Mouse (Mus musculus) stomach, embryonic 15.5 days (tissue): ENCODE results near the gene Nfib. TPM values are rescaled to one million over a fixed set of nuclear protein-coding genes. Genes with fewer than 3 reads are reported as not detected.
A peak's percentile ranks its signal among the peaks of the same experiment; 100 is the strongest.
"Not testable (repeated sequence)": the region's sequence is repeated elsewhere in the genome, so short reads cannot be mapped to it uniquely, and the experiment has no call there.

Source experiments
- ATAC-seq: fragments of 200-750 bp; cut with Nextera tagmentation; 2 replicates; pipeline ENCODE4 v1.8.0; 2017; ENCODE audit warnings: low read depth, moderate number of reproducible peaks, moderate TSS enrichment; ENCODE audit not compliant: insufficient read depth, low FRiP score
- H3K27ac ChIP-seq: fragments of 300-500 bp; sonication (generic); 2 replicates; pipeline ENCODE4 v1.5.1; 2015; ENCODE audit warnings: mild to moderate bottlenecking, inconsistent platforms
- H3K27me3 ChIP-seq: fragments of 300-500 bp; sonication (generic); replicated peaks from 2 replicates; pipeline ENCODE4 v1.6.1; 2015; ENCODE audit warnings: inconsistent platforms
- H3K36me3 ChIP-seq: fragments of 300-500 bp; sonication (generic); 2 replicates; pipeline ENCODE4 v1.6.1; 2015; ENCODE audit warnings: inconsistent platforms
- H3K4me1 ChIP-seq: fragments of 300-500 bp; sonication (generic); 2 replicates; pipeline ENCODE4 v1.6.1; 2015; ENCODE audit warnings: inconsistent platforms
- H3K4me2 ChIP-seq: fragments of 300-500 bp; sonication (generic); 2 replicates; pipeline ENCODE4 v1.6.1; 2015; ENCODE audit warnings: mild to moderate bottlenecking, inconsistent platforms
- H3K4me3 ChIP-seq: fragments of 300-500 bp; sonication (generic); replicated peaks from 2 replicates; pipeline ENCODE4 v1.5.1; 2015; ENCODE audit warnings: inconsistent platforms
- H3K9ac ChIP-seq: fragments of 300-500 bp; sonication (generic); 2 replicates; pipeline ENCODE4 v1.6.1; 2015; ENCODE audit warnings: inconsistent platforms
- H3K9me3 ChIP-seq: fragments of 300-500 bp; sonication (generic); 2 replicates; pipeline ENCODE4 v1.6.1; 2016; ENCODE audit warnings: inconsistent platforms
- WGBS: fragments of 180-500 bp; shearing (Covaris S2); methylation state at CpG from one replicate; pipeline ENCODE4 v1.1.7; 2015; 5-methylcytosine and 5-hydroxymethylcytosine counted together
- polyA plus RNA-seq: library from polyadenylated mRNA; unstranded; fragments of >200 nt; fragmentation: Nextera tagmentation; extraction: Ambion mirVana; gene quantifications from 2 replicates; pipeline ENCODE4 v1.2.1, GENCODE M21; 2015

The Nfib gene
- polyA plus RNA-seq, 1 experiment from 2014 or later = 56.5 TPM

- no peak overlapping the region for H3K4me3 ChIP-seq
- H3K4me1 ChIP-seq = peaks cover 3% of the 10 kb centered on the region; the same call in 1 of the 2 replicates
- H3K4me2 ChIP-seq = no peak overlapping the region
- no peaks in the 10 kb centered on the region for H3K9me3 ChIP-seq
- no peaks in the 10 kb centered on the region for H3K36me3 ChIP-seq
- ATAC-seq = no peak
- no peak overlapping the region for H3K9ac ChIP-seq
- peak overlapping the region; percentile 21; the same call in 1 of the 2 replicates for H3K27ac ChIP-seq
- WGBS = 67% methylated on average over 4 of the region's 4 CpGs
- H3K27me3 ChIP-seq = no peaks in the 10 kb centered on the region
These were observed 433.5 kb downstream of the Nfib start for GRCm38 (mm10) chr4:82272099-82272498.

GRCm38 (mm10) chr4:82271547-82271946 lies 434.0 kb downstream of the Nfib start:
- Histone ChIP-seq H3K4me1 (peaks cover 3% of the 10 kb centered on the region; the same call in 1 of the 2 replicates), H3K27me3 (no peaks in the 10 kb centered on the region), H3K36me3 (no peaks in the 10 kb centered on the region), H3K4me2 (no peak overlapping the region), H3K4me3 (no peak overlapping the region), H3K9me3 (no peaks in the 10 kb centered on the region), H3K27ac (0 out of 2 replicates have a peak overlapping the region, but pooled peaks have one; percentile 21), H3K9ac (no peak overlapping the region)
- no peak for ATAC-seq
- 66% methylated on average over 3 of the region's 3 CpGs for WGBS

- H3K27ac ChIP-seq = no peak overlapping the region
- 44% methylated on average over 14 of the region's 14 CpGs for WGBS
These were observed 437.4 kb downstream of the Nfib start for GRCm38 (mm10) chr4:82267832-82268778.

GRCm38 (mm10) chr4:82266066-82266619 lies 439.4 kb downstream of the Nfib start:
- 0 out of 2 replicates have a peak overlapping the region, but pooled peaks have one; percentile 27 for H3K27ac ChIP-seq

More at GRCm38 (mm10) chr4:82267832-82268778, 437.4 kb downstream of the Nfib start:
- Histone ChIP-seq H3K36me3 (no peaks in the 10 kb centered on the region), H3K4me1 (peaks cover 3% of the 10 kb centered on the region; the same call in 1 of the 2 replicates), H3K27me3 (no peaks in the 10 kb centered on the region), H3K4me3 (no peak overlapping the region), H3K4me2 (no peak overlapping the region), H3K9me3 (no peaks in the 10 kb centered on the region), H3K9ac (no peak overlapping the region)
- no peak for ATAC-seq

GRCm38 (mm10) chr4:82258545-82258944 lies 447.0 kb downstream of the Nfib start:
- H3K27me3 ChIP-seq, H3K4me1 ChIP-seq, H3K9ac ChIP-seq, H3K9me3 ChIP-seq, H3K36me3 ChIP-seq, H3K4me3 ChIP-seq, ATAC-seq, H3K4me2 ChIP-seq, H3K27ac ChIP-seq: not testable (repeated sequence)
- 83% methylated on average over 1 of the region's 1 CpGs for WGBS

More at GRCm38 (mm10) chr4:82266066-82266619, 439.4 kb downstream of the Nfib start:
- peaks cover 3% of the 10 kb centered on the region; the same call in 1 of the 2 replicates for H3K4me1 ChIP-seq
- no peak for ATAC-seq
- no peak overlapping the region for H3K4me2 ChIP-seq
- H3K9me3 ChIP-seq = no peaks in the 10 kb centered on the region
- 23% methylated on average over 4 of the region's 4 CpGs for WGBS
- no peaks in the 10 kb centered on the region for H3K27me3 ChIP-seq
- H3K36me3 ChIP-seq = no peaks in the 10 kb centered on the region
- no peak overlapping the region for H3K9ac ChIP-seq
- no peak overlapping the region for H3K4me3 ChIP-seq

- 77% methylated on average over 8 of the region's 8 CpGs for WGBS
These were observed 453.5 kb downstream of the Nfib start for GRCm38 (mm10) chr4:82252054-82252453.

GRCm38 (mm10) chr4:82250355-82250659 lies 455.2 kb downstream of the Nfib start:
- 0 out of 2 replicates have a peak overlapping the region, but pooled peaks have one; percentile 4 for H3K4me2 ChIP-seq
- 14% methylated on average over 5 of the region's 5 CpGs for WGBS
- no peaks in the 10 kb centered on the region for H3K9me3 ChIP-seq
- H3K9ac ChIP-seq = no peak overlapping the region
- peak; percentile 89 for ATAC-seq
- no peaks in the 10 kb centered on the region for H3K36me3 ChIP-seq
- H3K4me3 ChIP-seq = no peak overlapping the region
- H3K27me3 ChIP-seq = no peaks in the 10 kb centered on the region
- H3K4me1 ChIP-seq = 0 out of 2 replicates have a peak, but pooled peaks cover 4% of the 10 kb centered on the region
- peak overlapping the region; percentile 96 for H3K27ac ChIP-seq

More at GRCm38 (mm10) chr4:82252054-82252453, 453.5 kb downstream of the Nfib start:
- 0 out of 2 replicates have a peak, but pooled peaks cover 4% of the 10 kb centered on the region for H3K4me1 ChIP-seq
- no peak overlapping the region for H3K4me3 ChIP-seq
- H3K27me3 ChIP-seq = no peaks in the 10 kb centered on the region
- ATAC-seq = no peak
- no peak overlapping the region for H3K9ac ChIP-seq
- H3K4me2 ChIP-seq = no peak overlapping the region
- H3K9me3 ChIP-seq = no peaks in the 10 kb centered on the region
- no peak overlapping the region for H3K27ac ChIP-seq
- H3K36me3 ChIP-seq = no peaks in the 10 kb centered on the region

GRCm38 (mm10) chr4:82249518-82250354 lies 455.8 kb downstream of the Nfib start:
- H3K9me3 ChIP-seq = no peaks in the 10 kb centered on the region
- H3K27ac ChIP-seq = peak overlapping the region; percentile 96
- ATAC-seq = peak; percentile 80; the same call in 1 of the 2 replicates
- WGBS = 16% methylated on average over 11 of the region's 11 CpGs
- H3K4me1 ChIP-seq = 0 out of 2 replicates have a peak, but pooled peaks cover 4% of the 10 kb centered on the region
- H3K9ac ChIP-seq = no peak overlapping the region
- H3K36me3 ChIP-seq = no peaks in the 10 kb centered on the region
- H3K27me3 ChIP-seq = no peaks in the 10 kb centered on the region
- H3K4me2 ChIP-seq = 0 out of 2 replicates have a peak overlapping the region, but pooled peaks have one; percentile 4
- H3K4me3 ChIP-seq = no peak overlapping the region

GRCm38 (mm10) chr4:82248961-82249360 lies 456.6 kb downstream of the Nfib start:
- no peaks in the 10 kb centered on the region for H3K9me3 ChIP-seq
- H3K9ac ChIP-seq = no peak overlapping the region

GRCm38 (mm10) chr4:82248031-82248430 lies 457.5 kb downstream of the Nfib start:
- Histone ChIP-seq H3K27me3 (no peaks in the 10 kb centered on the region), H3K36me3 (no peaks in the 10 kb centered on the region), H3K4me3 (no peak overlapping the region), H3K9ac (no peak overlapping the region), H3K4me2 (no peak overlapping the region), H3K27ac (peak overlapping the region; percentile 40; the same call in 1 of the 2 replicates), H3K4me1 (0 out of 2 replicates have a peak, but pooled peaks cover 4% of the 10 kb centered on the region), H3K9me3 (no peaks in the 10 kb centered on the region)
- no peak for ATAC-seq
- WGBS = 81% methylated on average over 5 of the region's 5 CpGs

More at GRCm38 (mm10) chr4:82248961-82249360, 456.6 kb downstream of the Nfib start:
- H3K27me3 ChIP-seq = no peaks in the 10 kb centered on the region
- no peak overlapping the region for H3K4me3 ChIP-seq
- no peak for ATAC-seq
- no peak overlapping the region for H3K4me2 ChIP-seq
- H3K36me3 ChIP-seq = no peaks in the 10 kb centered on the region
- H3K4me1 ChIP-seq = 0 out of 2 replicates have a peak, but pooled peaks cover 4% of the 10 kb centered on the region
- WGBS = 80% methylated on average over 1 of the region's 1 CpGs
- H3K27ac ChIP-seq = peak overlapping the region; percentile 96

- WGBS = 67% methylated on average over 2 of the region's 2 CpGs
These were observed 459.3 kb downstream of the Nfib start for GRCm38 (mm10) chr4:82246290-82246689.

More at GRCm38 (mm10) chr4:82246290-82246689, 459.3 kb downstream of the Nfib start:
- ATAC-seq = no peak
- Histone ChIP-seq H3K36me3 (no peaks in the 10 kb centered on the region), H3K4me3 (no peak overlapping the region), H3K27ac (no peak overlapping the region), H3K27me3 (no peaks in the 10 kb centered on the region), H3K4me1 (0 out of 2 replicates have a peak, but pooled peaks cover 4% of the 10 kb centered on the region), H3K9me3 (no peaks in the 10 kb centered on the region), H3K9ac (no peak overlapping the region), H3K4me2 (no peak overlapping the region)
